Mouse (Mus musculus) CH12.LX (cell line): ENCODE measurements around the gene Rpl3l.

Experiments
- CTCF ChIP-seq, 2 experiments: IDR thresholded peaks in 1 of 2; conservative IDR thresholded peaks in 1 of 2; 2 replicates each; pipeline ENCODE4 v1.5.1; 2011 to 2012; ENCODE audit warnings: low read depth in 2 of 2, low read length in 2 of 2, improper control_type of control experiment in 1 of 2, inconsistent platforms in 1 of 2, mild to moderate bottlenecking in 1 of 2, moderate library complexity in 1 of 2
- EP300 ChIP-seq: IDR thresholded peaks from 2 replicates; pipeline ENCODE4 v1.6.1; 2011; ENCODE audit warnings: low read length, improper control_type of control experiment
- POLR2A ChIP-seq: IDR thresholded peaks from 2 replicates; pipeline ENCODE4 v1.6.1; 2011; ENCODE audit warnings: low read depth, mild to moderate bottlenecking, improper control_type of control experiment, low read length
- ZMIZ1 ChIP-seq: IDR thresholded peaks from 2 replicates; pipeline ENCODE4 v1.6.1; 2012; ENCODE audit warnings: low read depth, mild to moderate bottlenecking, inconsistent platforms, low read length, improper control_type of control experiment

- TF ChIP-seq EP300 (no peak), CTCF (conservative IDR thresholded peaks at IDR 0.05 in 1 of 2, IDR thresholded peaks at IDR 0.05 in 1 of 2; ENCODE audit: low read depth in 2 of 2, low read length in 2 of 2) (no peak), POLR2A (no peak), ZMIZ1 (no peak)
Measured at GRCm38 (mm10) chr17:24766266-24766875, 38.8 kb downstream of the Rpl3l start.
